In the genomic region with DNA sequence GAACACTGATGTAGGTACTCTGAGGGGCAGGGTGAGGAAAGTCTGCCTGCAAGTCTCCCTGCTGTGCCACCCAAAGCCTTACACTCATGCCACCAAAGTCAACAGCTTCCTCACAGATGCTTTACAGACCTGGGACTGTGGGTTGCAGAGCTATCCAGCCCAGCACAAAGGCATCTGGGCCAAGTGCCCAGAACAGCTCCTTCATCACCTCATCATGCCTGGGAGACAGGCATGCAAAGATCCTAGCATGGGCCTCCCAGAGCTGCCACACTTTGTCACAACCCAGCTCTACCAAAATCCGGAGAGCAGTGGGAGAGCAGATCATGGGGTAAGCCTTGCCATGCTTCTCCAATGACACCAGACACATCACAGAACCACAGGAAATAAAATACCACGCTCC, we compare ENCODE assay signal across 15 mouse cellular contexts. TPM values are rescaled to one million over a fixed set of nuclear protein-coding genes. Genes with fewer than 3 reads are reported as not detected.
DNase-seq lines count a peak whose midpoint lies in the region; ATAC-seq lines count a peak whose summit lies in the region.
"Had no signal": no experiment of that assay in that cellular context is flagged by ENCODE, and none has a peak within 500 bp of the region (broad histone marks: within the 10 kb centered on the region; RNA-seq: fewer than 3 reads in every experiment).

No protein-coding gene starts in this region.

- peak; percentile 35 to 56 for DNase-seq in heart, adult 18-20 months
- DNase-seq in heart, postnatal 25 days (ENCODE audit: low spot score), result no peak
- peak; percentile 30 for DNase-seq in testis, postnatal 10 days (ENCODE audit: low spot score)
- no peak for DNase-seq in testis, postnatal 14 days (ENCODE audit: low spot score)
- DNase-seq in heart, postnatal 10 days, result peak; percentile 65 to 67
- no peak for DNase-seq in urinary bladder, postnatal 36 days (ENCODE audit: low spot score in 2 of 2)
- no peak for DNase-seq in gastrocnemius, adult 8-10 months (ENCODE audit: low spot score in 2 of 2)
- DNase-seq: cerebellum, postnatal 14 days; kidney, postnatal 10 days; retina, postnatal 1 day; spleen, adult 18-20 months had no signal

- no peak for ATAC-seq in megakaryocyte progenitor cell, adult 5-6 weeks (replicated peaks; ENCODE audit: poor library complexity)
- ATAC-seq: forebrain, embryonic 13.5 days; hindbrain, embryonic 16.5 days; intestine, postnatal 0 days had no signal

- intact Hi-C loops in heart, postnatal 25 days (cut with DNase I), result loop anchor here (5.0 kb wide), 1 partner anchor 57 kb away; a partner anchor contains a TSS
- intact Hi-C loops in heart, postnatal 10 days (cut with DNase I), result no loop called here

RNA-seq across cellular contexts. Expression of a gene that starts 57.6 kb away (rescaled TPM):
- 10 to 100 TPM; 12.2 to 12.7 TPM for total RNA-seq in heart, adult 18-20 months (2021)
- 10 to 100 TPM; 16.7 to 19.7 TPM for total RNA-seq in heart, postnatal 25 days (2021)
- 10 to 100 TPM; 19.4 to 27.4 TPM for total RNA-seq in heart, postnatal 10 days (2021)
- 1 to 10 TPM; 3.1 to 7.2 (median 6.2) TPM for total RNA-seq in gastrocnemius, adult 8-10 months (2022)
- 1.6 TPM in 2 replicates for total RNA-seq in megakaryocyte progenitor cell, adult 5-6 weeks (2015)
- total RNA-seq in megakaryocyte progenitor cell, adult 5-6 weeks (2017), result 0.17 and 0.71 TPM in 2 replicates

Comparison
In these comparisons a context has a peak if more than half of its experiments do, and no peak if none do; other contexts are left out.
1. DNase-seq: peak in heart, adult 18-20 months (2 of 2), testis, postnatal 10 days (single experiment) and heart, postnatal 10 days (2 of 2); none in heart, postnatal 25 days (single experiment), testis, postnatal 14 days (single experiment), urinary bladder, postnatal 36 days (0 of 2) and gastrocnemius, adult 8-10 months (0 of 2).